In the genomic region with DNA sequence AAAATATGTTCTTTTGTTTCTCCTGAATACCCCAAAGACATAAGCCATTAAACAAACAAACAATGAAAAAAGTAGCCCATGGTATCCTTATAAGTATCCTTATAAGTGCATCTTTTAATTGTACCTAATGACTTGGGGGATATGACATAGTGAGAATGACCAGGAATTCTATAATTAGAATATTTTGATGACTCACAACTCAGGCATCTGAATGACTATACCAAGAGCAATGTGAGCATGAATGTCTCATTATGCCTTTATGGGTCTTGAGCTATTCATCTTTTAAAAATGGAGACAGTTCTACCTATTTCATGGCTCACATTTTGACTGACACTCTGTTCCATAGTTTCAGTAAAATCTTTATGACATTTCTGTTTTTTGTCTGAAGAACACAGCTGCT, we compare ENCODE assay signal across 33 mouse cellular contexts.
"Had no signal": no experiment of that assay in that cellular context is flagged by ENCODE, and none has a peak within 500 bp of the region (broad histone marks: within the 10 kb centered on the region; RNA-seq: fewer than 3 reads in every experiment).

No protein-coding gene starts in this region.

- ATAC-seq: hindbrain, embryonic 16.5 days; hindbrain, postnatal 0 days; inflammation-experienced regulatory T-cells, adult 6 months; intestine, embryonic 15.5 days; intestine, embryonic 16.5 days had no signal

- H3K4me2 ChIP-seq: heart, embryonic 11.5 days; heart, embryonic 12.5 days; heart, embryonic 13.5 days; heart, embryonic 15.5 days; hindbrain, embryonic 12.5 days; hindbrain, embryonic 13.5 days; hindbrain, embryonic 14.5 days; hindbrain, embryonic 15.5 days; intestine, embryonic 15.5 days; kidney, embryonic 15.5 days had no signal

- H3K4me1 ChIP-seq: heart, embryonic 12.5 days; heart, embryonic 15.5 days; hindbrain, embryonic 10.5 days; hindbrain, embryonic 12.5 days; hindbrain, embryonic 13.5 days; hindbrain, embryonic 15.5 days; intestine, embryonic 15.5 days; kidney, embryonic 15.5 days had no signal

- DNase-seq: heart, postnatal 10 days; heart, postnatal 14 days; heart, postnatal 36 days; heart, postnatal 4 days; kidney, adult 11 months; kidney, adult 18-20 months; kidney, adult 2 months; kidney, adult 9 months; kidney, postnatal 10 days; kidney, postnatal 14 days; kidney, postnatal 25 days; kidney, postnatal 36 days; kidney, postnatal 4 days; layer of hippocampus, adult 9-11 months; layer of hippocampus, postnatal 36 days had no signal

- H3K27ac ChIP-seq: heart, embryonic 13.5 days; heart, embryonic 15.5 days; hindbrain, embryonic 10.5 days; hindbrain, embryonic 12.5 days; hindbrain, embryonic 13.5 days; hindbrain, embryonic 14.5 days; hindbrain, embryonic 15.5 days; hindbrain, postnatal 0 days; intestine, embryonic 15.5 days; kidney, embryonic 15.5 days; kidney, postnatal 0 days; layer of hippocampus, adult 2 months; left cerebral cortex, adult 2 months had no signal

- H3K27me3 ChIP-seq: heart, embryonic 12.5 days; heart, embryonic 13.5 days; heart, embryonic 15.5 days; hindbrain, embryonic 12.5 days; hindbrain, embryonic 13.5 days; hindbrain, embryonic 15.5 days; intestine, embryonic 15.5 days; kidney, embryonic 15.5 days had no signal

- H3K9me3 ChIP-seq: heart, embryonic 12.5 days; heart, embryonic 13.5 days; heart, embryonic 15.5 days; hindbrain, embryonic 10.5 days; hindbrain, embryonic 12.5 days; hindbrain, embryonic 13.5 days; hindbrain, embryonic 15.5 days; intestine, embryonic 15.5 days; kidney, embryonic 15.5 days had no signal

- H3K9ac ChIP-seq: heart, embryonic 12.5 days; heart, embryonic 13.5 days; heart, embryonic 15.5 days; hindbrain, embryonic 12.5 days; hindbrain, embryonic 13.5 days; hindbrain, embryonic 14.5 days; hindbrain, embryonic 15.5 days; intestine, embryonic 15.5 days; kidney, embryonic 15.5 days had no signal

- H3K36me3 ChIP-seq: heart, embryonic 12.5 days; heart, embryonic 13.5 days; heart, embryonic 15.5 days; hindbrain, embryonic 10.5 days; hindbrain, embryonic 12.5 days; hindbrain, embryonic 13.5 days; hindbrain, embryonic 15.5 days; intestine, embryonic 15.5 days; kidney, embryonic 15.5 days had no signal

- H3K4me3 ChIP-seq: heart, embryonic 12.5 days; heart, embryonic 13.5 days; heart, embryonic 15.5 days; hindbrain, embryonic 10.5 days; hindbrain, embryonic 12.5 days; hindbrain, embryonic 13.5 days; hindbrain, embryonic 15.5 days; intestine, embryonic 15.5 days; kidney, embryonic 15.5 days; layer of hippocampus, adult 2 months; left cerebral cortex, adult 2 months had no signal
